Mouse (Mus musculus) CH12.LX (cell line): ENCODE measurements at regions not wholly inside any gene's neighbourhood (a gene's known extent, or its start where the extent isn't known, plus 50 kb on each side); places are given as distances from the start of the nearest gene placed in this dataset.

Source experiments
- DNase-seq: peaks from one replicate; pipeline ENCODE4 v3.0.0-alpha.2; 2013; ENCODE audit errors: extremely low read depth
- H3K27ac ChIP-seq: 2 replicates; pipeline ENCODE4 v1.5.1; 2012; ENCODE audit warnings: low read depth, mild to moderate bottlenecking, control low read depth, moderate library complexity; ENCODE audit not compliant: insufficient read depth
- H3K27me3 ChIP-seq: replicated peaks from 2 replicates; pipeline ENCODE3; 2012; ENCODE audit warnings: inconsistent platforms
- H3K36me3 ChIP-seq, 2 experiments: replicated peaks in 1 of 2; 2 replicates each; pipeline versions ENCODE3 to v1.6.1; 2012; ENCODE audit warnings: inconsistent platforms in 1 of 2, low read length in 1 of 2, mild to moderate bottlenecking in 1 of 2, mixed read lengths in 1 of 2, moderate library complexity in 1 of 2; ENCODE audit not compliant: control insufficient read depth in 1 of 2, insufficient read depth in 1 of 2
- H3K4me1 ChIP-seq, 2 experiments: 2 replicates each; pipeline ENCODE4 v1.6.1; 2012; ENCODE audit warnings: inconsistent platforms in 1 of 2, moderate library complexity in 1 of 2; ENCODE audit not compliant: insufficient read depth in 2 of 2, control insufficient read depth in 1 of 2
- H3K4me2 ChIP-seq: 2 replicates; pipeline ENCODE4 v1.6.1; 2012; ENCODE audit warnings: low read depth, mild to moderate bottlenecking, control low read depth; ENCODE audit not compliant: poor library complexity, insufficient read depth, severe bottlenecking
- H3K4me3 ChIP-seq, 3 experiments: fragments of 150-350 bp in 1 of 3; sonication (generic) in 1 of 3; replicated peaks in 1 of 3; 2 replicates each; pipeline versions ENCODE3 to v1.5.1; 2011 to 2012; ENCODE audit warnings: low read depth in 2 of 3, low read length in 2 of 3, mild to moderate bottlenecking in 2 of 3, moderate library complexity in 2 of 3, control low read depth in 1 of 3, improper control_type of control experiment in 1 of 3, inconsistent platforms in 1 of 3, mixed read lengths in 1 of 3; ENCODE audit not compliant: poor library complexity in 1 of 3
- H3K79me2 ChIP-seq: replicated peaks from 2 replicates; pipeline ENCODE4 v1.6.1; 2012; ENCODE audit warnings: mild to moderate bottlenecking, moderate library complexity; ENCODE audit not compliant: control insufficient read depth, poor library complexity, insufficient read depth, severe bottlenecking; ENCODE audit errors: extremely low read depth
- H3K9ac ChIP-seq: 2 replicates; pipeline ENCODE4 v1.6.1; 2012; ENCODE audit warnings: low read depth, mild to moderate bottlenecking, control low read depth, moderate library complexity; ENCODE audit not compliant: insufficient read depth
- H3K9me3 ChIP-seq: replicated peaks from 2 replicates; pipeline ENCODE3; 2012; ENCODE audit warnings: low read length, inconsistent platforms, mixed read lengths
- CHD2 ChIP-seq: IDR thresholded peaks from 2 replicates; pipeline ENCODE4 v1.6.1; 2011; ENCODE audit warnings: low read length, improper control_type of control experiment
- CTCF ChIP-seq, 2 experiments: IDR thresholded peaks in 1 of 2; conservative IDR thresholded peaks in 1 of 2; 2 replicates each; pipeline ENCODE4 v1.5.1; 2011 to 2012; ENCODE audit warnings: low read depth in 2 of 2, low read length in 2 of 2, improper control_type of control experiment in 1 of 2, inconsistent platforms in 1 of 2, mild to moderate bottlenecking in 1 of 2, moderate library complexity in 1 of 2
- E2F4 ChIP-seq: IDR thresholded peaks from 2 replicates; pipeline ENCODE4 v1.6.1; 2011; ENCODE audit warnings: low read depth, low read length, improper control_type of control experiment; ENCODE audit not compliant: insufficient replicate concordance
- ELF1 ChIP-seq: IDR thresholded peaks from 2 replicates; pipeline ENCODE4 v1.6.1; 2014; ENCODE audit warnings: low read depth, mild to moderate bottlenecking, inconsistent platforms, low read length, improper control_type of control experiment
- HCFC1 ChIP-seq: IDR thresholded peaks from 2 replicates; pipeline ENCODE4 v1.6.1; 2012; ENCODE audit warnings: low read depth, mild to moderate bottlenecking, inconsistent platforms, low read length, improper control_type of control experiment
- MAFK ChIP-seq: IDR thresholded peaks from 2 replicates; pipeline ENCODE4 v1.6.1; 2011; ENCODE audit warnings: low read length, improper control_type of control experiment; ENCODE audit not compliant: insufficient replicate concordance
- MAX ChIP-seq: IDR thresholded peaks from 2 replicates; pipeline ENCODE4 v1.6.1; 2011; ENCODE audit warnings: low read length, improper control_type of control experiment
- MEF2A ChIP-seq: IDR thresholded peaks from 2 replicates; pipeline ENCODE4 v1.6.1; 2014; ENCODE audit warnings: low read depth, mild to moderate bottlenecking, inconsistent platforms, low read length, improper control_type of control experiment, borderline replicate concordance
- MXI1 ChIP-seq: IDR thresholded peaks from 2 replicates; pipeline ENCODE4 v1.6.1; 2011; ENCODE audit warnings: mild to moderate bottlenecking, low read depth, low read length, improper control_type of control experiment
- MYC ChIP-seq: IDR thresholded peaks from 2 replicates; pipeline ENCODE4 v1.6.1; 2011; ENCODE audit warnings: low read depth, mild to moderate bottlenecking, improper control_type of control experiment, low read length
- NELFE ChIP-seq: IDR thresholded peaks from 2 replicates; pipeline ENCODE4 v1.6.1; 2011; ENCODE audit warnings: low read depth, low read length, improper control_type of control experiment
- NRF1 ChIP-seq: IDR thresholded peaks from 2 replicates; pipeline ENCODE4 v1.6.1; 2014; ENCODE audit warnings: low read depth, mild to moderate bottlenecking, inconsistent platforms, low read length, improper control_type of control experiment, moderate library complexity
- RCOR1 ChIP-seq: conservative IDR thresholded peaks from 2 replicates; pipeline ENCODE4 v1.6.1; 2012; ENCODE audit warnings: low read depth, mild to moderate bottlenecking, inconsistent platforms, low read length, improper control_type of control experiment
- SIN3A ChIP-seq: IDR thresholded peaks from 2 replicates; pipeline ENCODE4 v1.6.1; 2012; ENCODE audit warnings: low read length, improper control_type of control experiment, inconsistent platforms
- UBTF ChIP-seq: IDR thresholded peaks from 2 replicates; pipeline ENCODE4 v1.6.1; 2012; ENCODE audit warnings: low read depth, mild to moderate bottlenecking, inconsistent platforms, low read length, improper control_type of control experiment, moderate library complexity
- USF2 ChIP-seq: conservative IDR thresholded peaks from 2 replicates; pipeline ENCODE4 v1.6.1; 2011; ENCODE audit warnings: low read depth, low read length, improper control_type of control experiment
- ZC3H11A ChIP-seq: IDR thresholded peaks from 2 replicates; pipeline ENCODE4 v1.6.1; 2012; ENCODE audit warnings: low read depth, mild to moderate bottlenecking, inconsistent platforms, low read length, improper control_type of control experiment
- ZKSCAN1 ChIP-seq: IDR thresholded peaks from 2 replicates; pipeline ENCODE4 v1.6.1; 2012; ENCODE audit warnings: low read depth, inconsistent platforms, low read length, improper control_type of control experiment, borderline replicate concordance
- ZNF384 ChIP-seq: IDR thresholded peaks from 2 replicates; pipeline ENCODE4 v1.6.1; 2012; ENCODE audit warnings: low read depth, low read length, improper control_type of control experiment, inconsistent platforms
- dilution Hi-C: fragments of 300-500 bp; cut with MboI; formaldehyde crosslinking; loops from 2 replicates; pipeline ENCODE4 v1.14.3; 2020; ENCODE audit warnings: low sequenced_read_pairs; ENCODE audit not compliant: extremely low pct_unique_long_range_greater_than_20kb, extremely low pct_ligation_motif_present
- in situ Hi-C: fragments of 300-500 bp; cut with MboI; formaldehyde crosslinking; loops from 3 replicates; pipeline ENCODE4 v1.14.3; 2019; ENCODE audit warnings: low sequenced_read_pairs, low pct_ligation_motif_present, low pct_unique_long_range_greater_than_20kb, mixed read lengths

DNA sequence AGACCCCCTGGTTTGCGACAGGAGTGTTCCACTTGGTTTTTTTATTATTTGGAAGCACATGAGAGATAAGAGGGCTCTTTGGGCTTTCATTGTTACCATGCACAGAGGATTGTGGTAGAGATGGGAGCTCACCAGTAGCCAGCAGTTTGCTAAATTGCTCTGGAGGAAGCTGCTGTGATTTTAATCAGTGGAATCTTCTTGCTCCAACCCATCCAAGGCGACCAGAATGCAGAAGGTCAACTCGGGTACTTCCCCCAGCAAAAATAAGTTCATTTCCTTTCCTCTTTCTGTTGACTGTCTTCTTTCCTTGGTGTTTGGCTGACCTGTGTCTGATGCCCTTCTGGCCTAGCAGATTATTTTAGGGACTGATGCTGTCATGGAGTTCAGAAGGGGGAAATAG lies 184.9 kb downstream of the Foxo1 start:
- in situ Hi-C loops, result loop anchor here (5.0 kb wide), 1 partner anchor 86 kb away; no protein-coding TSS in a partner anchor

DNA sequence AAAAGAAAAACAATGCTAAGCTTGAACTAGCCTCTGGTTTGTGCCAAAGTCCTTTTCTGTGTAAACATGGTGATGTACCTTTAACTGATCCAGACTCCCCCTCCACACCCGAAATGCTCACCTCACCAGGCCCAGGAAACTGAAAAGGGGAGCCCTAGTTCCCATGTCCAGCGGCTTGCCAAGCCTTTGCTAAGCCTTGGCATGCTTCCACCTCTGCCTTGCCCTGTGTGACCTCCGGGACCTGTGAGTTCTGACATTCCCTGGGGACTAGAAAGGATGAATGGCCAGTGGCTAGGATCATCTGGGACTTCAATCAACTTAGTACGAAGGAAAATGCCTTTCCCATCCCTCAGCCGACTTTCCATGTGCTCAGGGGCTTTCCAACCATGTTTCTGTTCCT lies 184.2 kb downstream of the Foxo1 start:
- H3K79me2 ChIP-seq, result no peaks in the 10 kb centered on the region
- H3K9ac ChIP-seq, result no peak overlapping the region
- dilution Hi-C loops, result no loop called here
- no peak for DNase-seq
- TF ChIP-seq ZNF384, result no peak
- TF ChIP-seq NRF1, result no peak
- no peak for TF ChIP-seq E2F4
- TF ChIP-seq MEF2A, result no peak
- TF ChIP-seq SIN3A, result no peak
- TF ChIP-seq MXI1, result no peak
- TF ChIP-seq UBTF, result no peak
- no peak for TF ChIP-seq MAX
- no peak for TF ChIP-seq HCFC1
- no peak for TF ChIP-seq ELF1
- no peak for TF ChIP-seq NELFE
- TF ChIP-seq ZC3H11A, result no peak
- no peak for TF ChIP-seq CHD2
- no peak for TF ChIP-seq ZKSCAN1
- TF ChIP-seq USF2, result no peak
- TF ChIP-seq RCOR1, result no peak
- no peak for TF ChIP-seq CTCF (conservative IDR thresholded peaks at IDR 0.05 in 1 of 2, IDR thresholded peaks at IDR 0.05 in 1 of 2; ENCODE audit: low read depth in 2 of 2, low read length in 2 of 2)
- TF ChIP-seq, all 38 proteins: peak for 0
- in situ Hi-C loops, result loop anchor here (5.0 kb wide), 1 partner anchor 85 kb away; no protein-coding TSS in a partner anchor
- Histone ChIP-seq H3K4me2 (no peak overlapping the region), H3K36me3 (no peaks in the 10 kb centered on the region), H3K4me1 (peaks cover 5 to 35% of the 10 kb centered on the region in 2 experiments), H3K4me3 (no peak overlapping the region), H3K9me3 (peaks cover 3% of the 10 kb centered on the region), H3K27ac (no peak overlapping the region), H3K27me3 (no peaks in the 10 kb centered on the region)

More for the DNA sequence above, 184.9 kb downstream of the Foxo1 start:
- H3K4me3 ChIP-seq, result no peak overlapping the region
- no peaks in the 10 kb centered on the region for H3K27me3 ChIP-seq
- H3K9me3 ChIP-seq, result peaks cover 3% of the 10 kb centered on the region
- no peak overlapping the region for H3K27ac ChIP-seq
- H3K4me1 ChIP-seq, result peaks cover 3 to 30% of the 10 kb centered on the region in 2 experiments
- no peak overlapping the region for H3K4me2 ChIP-seq
- DNase-seq, result no peak
- dilution Hi-C loops, result no loop called here
- TF ChIP-seq NELFE (no peak), ELF1 (no peak), MAFK (no peak), E2F4 (no peak), MYC (no peak), HCFC1 (no peak)
- H3K9ac ChIP-seq, result no peak overlapping the region
- no peaks in the 10 kb centered on the region for H3K36me3 ChIP-seq
- no peaks in the 10 kb centered on the region for H3K79me2 ChIP-seq
